Mouse (Mus musculus): Measurements from ENCODE around the gene Hexdc. TPM values are rescaled to one million over a fixed set of nuclear protein-coding genes. Genes with fewer than 3 reads are reported as not detected.

Gene Hexdc
- polyA plus RNA-seq, 1 experiment from 2014 or later = 11.7 TPM

DNA sequence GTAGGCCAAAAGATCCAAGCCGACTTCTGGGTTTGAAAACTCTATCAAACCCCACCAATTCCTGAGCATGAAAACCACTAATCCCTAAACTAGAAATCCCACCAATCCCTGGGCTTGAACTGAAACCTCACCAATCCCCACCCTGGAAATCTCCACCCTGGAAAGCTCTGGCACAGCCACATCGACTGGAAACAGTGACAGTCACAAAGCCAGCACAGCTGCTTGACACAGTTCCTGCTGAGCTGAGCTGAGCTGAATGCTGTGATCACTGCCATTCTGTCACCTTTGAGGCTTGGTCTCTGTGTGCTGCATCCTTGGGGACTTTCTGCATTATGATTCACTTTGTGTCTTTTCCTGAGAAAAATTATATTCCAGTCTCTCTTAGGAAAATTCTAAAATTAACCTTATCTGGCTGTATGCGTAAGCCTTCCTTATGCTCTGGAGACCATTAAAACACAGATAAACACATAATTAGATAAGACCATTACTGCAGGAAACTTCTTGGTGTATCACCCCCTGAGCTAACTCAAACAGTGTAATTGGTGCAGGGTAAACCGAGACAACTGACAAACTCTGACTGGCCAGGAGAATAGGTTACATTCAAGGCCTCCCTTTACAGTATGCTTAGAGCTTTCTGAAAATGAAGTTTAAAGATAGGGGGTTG is 27.5 kb downstream of the Hexdc start:
- no peak for ATAC-seq (ENCODE audit: low FRiP score)
- peaks cover 6% of the 10 kb centered on the region for H3K36me3 ChIP-seq
- no peak overlapping the region for H3K27ac ChIP-seq
- H3K4me3 ChIP-seq = no peak overlapping the region
- no peaks in the 10 kb centered on the region for H3K27me3 ChIP-seq
- H3K9me3 ChIP-seq (replicated peaks) = no peaks in the 10 kb centered on the region
- 60% methylated on average over 4 of the region's 4 CpGs for WGBS
- peaks cover 28% of the 10 kb centered on the region for H3K4me1 ChIP-seq
- no peak overlapping the region for H3K4me2 ChIP-seq (replicated peaks)
- no peak overlapping the region for H3K9ac ChIP-seq

DNA sequence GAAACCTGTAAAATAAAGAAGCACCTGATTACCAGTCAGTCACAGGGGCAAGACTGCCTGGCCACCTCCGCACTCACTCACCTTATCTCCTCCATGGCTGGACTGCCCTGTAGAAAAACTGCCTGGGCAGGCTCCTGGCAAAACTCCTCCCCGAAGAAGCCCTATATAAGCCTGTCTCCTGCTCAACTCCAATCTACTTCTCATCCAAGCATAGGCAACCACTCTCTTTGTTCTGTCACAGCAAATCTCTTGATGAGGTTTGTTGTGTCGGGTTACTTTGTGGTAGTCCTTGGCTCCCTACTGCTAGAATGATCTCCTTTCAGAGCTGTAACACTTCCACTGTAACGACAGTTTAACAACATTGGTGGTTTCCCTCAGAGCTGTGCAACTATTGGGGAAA is 28.5 kb downstream of the Hexdc start:
- no peaks in the 10 kb centered on the region for H3K27me3 ChIP-seq
- H3K4me3 ChIP-seq = no peak overlapping the region
- no peak overlapping the region for H3K27ac ChIP-seq
- H3K9ac ChIP-seq = no peak overlapping the region
- no peaks in the 10 kb centered on the region for H3K36me3 ChIP-seq
- ATAC-seq (ENCODE audit: low FRiP score) = no peak
- H3K9me3 ChIP-seq (replicated peaks) = no peaks in the 10 kb centered on the region
- 45% methylated on average over 4 of the region's 4 CpGs for WGBS
- no peak overlapping the region for H3K4me2 ChIP-seq (replicated peaks)
- peaks cover 22% of the 10 kb centered on the region for H3K4me1 ChIP-seq

DNA sequence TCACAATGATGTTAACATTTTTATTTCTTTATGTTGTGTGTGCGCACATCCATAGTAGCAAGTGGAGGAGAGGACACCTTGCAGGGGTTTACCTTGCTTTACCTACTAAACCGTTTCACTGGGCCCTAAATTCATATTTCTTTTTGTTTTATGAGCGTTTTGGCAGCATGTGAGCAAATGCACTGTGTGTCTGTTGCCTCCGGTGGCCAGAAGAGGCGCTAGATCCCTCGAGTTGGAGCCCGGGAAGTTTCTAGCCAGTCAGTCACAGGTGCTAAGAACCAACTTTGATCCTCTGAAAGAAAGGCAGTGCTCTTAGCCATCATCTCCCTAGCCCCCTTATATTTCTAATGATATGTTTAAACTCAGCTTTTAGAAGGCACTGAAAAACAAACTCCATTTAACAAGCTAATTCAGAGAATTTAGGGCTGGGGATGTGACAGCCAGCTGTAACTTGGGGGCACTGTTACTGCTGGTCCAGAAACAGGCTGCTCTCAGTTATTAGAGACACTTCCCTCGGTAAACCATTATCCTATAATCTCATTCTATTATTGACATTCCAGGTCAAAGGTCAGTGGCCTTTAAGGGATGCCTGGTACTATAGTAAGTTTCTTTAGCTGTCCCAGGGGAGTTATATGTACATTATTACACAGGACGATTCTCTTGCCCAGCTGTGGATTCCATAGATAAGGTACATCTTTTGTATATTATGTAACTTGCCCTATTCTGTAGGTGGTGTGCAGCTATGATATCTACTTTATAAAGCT is 31.4 kb downstream of the Hexdc start:
- H3K9me3 ChIP-seq (replicated peaks) = no peaks in the 10 kb centered on the region
- H3K36me3 ChIP-seq = peaks cover 7% of the 10 kb centered on the region
- peak overlapping the region; percentile 52 for H3K4me2 ChIP-seq (replicated peaks)
- peaks cover 25% of the 10 kb centered on the region for H3K4me1 ChIP-seq
- peak overlapping the region; percentile 99 for H3K27ac ChIP-seq
- ATAC-seq (ENCODE audit: low FRiP score) = no peak
- peak overlapping the region; percentile 68; the same call in 1 of the 2 replicates for H3K4me3 ChIP-seq
- no peak overlapping the region for H3K9ac ChIP-seq
- H3K27me3 ChIP-seq = no peaks in the 10 kb centered on the region
- 34% methylated on average over 9 of the region's 9 CpGs for WGBS

DNA sequence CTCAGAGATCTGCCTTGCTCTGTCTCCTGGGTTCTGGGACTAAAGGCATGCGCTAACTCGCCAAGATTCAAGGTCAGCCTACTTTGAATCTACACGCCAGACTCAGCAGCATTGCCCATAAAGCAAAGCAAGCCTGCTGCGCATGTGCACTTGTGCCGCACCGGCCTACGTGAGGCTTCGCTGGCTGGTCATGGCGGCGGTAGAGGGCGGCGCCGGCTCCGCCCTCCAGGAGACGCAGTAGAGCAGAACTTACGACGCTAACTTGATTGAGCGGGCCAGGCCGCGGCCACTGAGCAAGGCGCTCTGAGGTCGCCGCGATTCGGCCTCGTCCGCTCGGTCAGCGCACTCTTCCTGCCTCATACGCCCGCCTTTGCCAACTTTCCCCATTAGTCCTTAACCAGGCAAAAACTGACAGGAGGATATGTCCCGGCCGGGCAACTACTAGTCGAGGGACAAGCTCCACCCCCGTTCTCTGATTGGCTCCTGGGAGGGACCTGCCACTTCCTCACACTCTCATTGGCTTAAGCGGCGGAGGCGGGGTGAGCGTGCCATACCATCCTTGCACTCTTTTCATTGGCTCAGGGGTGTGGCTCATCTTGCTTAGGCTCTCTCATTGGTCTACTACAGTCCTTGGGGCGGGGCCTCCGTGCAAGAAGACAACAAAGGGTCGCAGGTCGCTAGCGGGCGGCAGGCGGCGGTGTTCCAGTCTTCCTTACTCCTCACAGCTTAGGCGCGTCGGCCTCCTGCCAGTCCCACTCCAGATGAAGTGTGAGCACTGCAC is 32.5 kb downstream of the Hexdc start, which contains the start of gene Narf:
Gene Narf (plus strand): TSS at position 690 of the 781 bp plus-strand sequence.
- H3K9me3 ChIP-seq (replicated peaks) = no peaks in the 10 kb centered on the region
- peaks cover 29% of the 10 kb centered on the region for H3K4me1 ChIP-seq
- peak; percentile 100 for ATAC-seq (ENCODE audit: low FRiP score)
- peaks cover 10% of the 10 kb centered on the region for H3K36me3 ChIP-seq
- peak within 1 kb of the TSS; percentile 68 for H3K4me3 ChIP-seq
- H3K9ac ChIP-seq = peak within 1 kb of the TSS; percentile 80
- peak within 1 kb of the TSS; percentile 52 for H3K4me2 ChIP-seq (replicated peaks)
- WGBS = under 1% methylated on average over 50 of the region's 50 CpGs
- no peaks in the 10 kb centered on the region for H3K27me3 ChIP-seq
- H3K27ac ChIP-seq = peak within 1 kb of the TSS; percentile 99

DNA sequence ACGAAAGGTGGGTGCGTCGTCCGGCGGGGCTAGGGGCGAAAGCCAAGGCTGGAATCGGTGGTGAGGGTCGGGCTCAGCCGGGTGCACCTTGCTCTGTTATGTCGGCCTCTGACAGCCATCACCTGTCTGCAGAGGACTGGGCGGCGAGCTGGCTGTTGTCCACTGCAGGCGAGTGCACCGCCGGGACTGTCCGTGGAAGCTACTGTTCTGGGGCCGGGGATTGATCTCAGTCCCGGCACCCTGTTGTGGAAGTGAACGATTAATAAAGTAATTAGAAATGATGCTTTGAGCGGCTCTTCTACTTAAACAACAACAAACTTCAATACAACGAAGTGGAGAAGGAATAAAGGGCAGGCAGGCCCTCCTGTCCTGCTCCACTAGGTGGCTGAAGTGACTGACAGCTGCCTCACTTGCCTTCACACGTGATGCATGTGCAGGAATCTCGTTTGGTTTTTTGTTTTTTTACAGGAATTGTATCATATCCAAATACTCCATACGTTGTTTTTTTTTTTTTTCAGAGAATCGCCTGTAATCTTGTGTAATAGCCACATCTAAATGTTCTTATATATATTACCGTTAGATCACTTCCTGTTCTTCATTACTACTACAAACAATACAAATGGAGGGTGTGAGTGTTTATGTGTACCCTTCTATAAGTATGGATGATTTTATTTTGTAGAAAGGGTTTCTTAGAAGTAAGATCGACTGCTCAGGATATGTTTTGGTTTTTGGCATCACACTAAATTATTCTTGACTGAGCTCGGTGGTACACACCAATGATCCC is 33.3 kb downstream of the Hexdc start:
- peak overlapping the region; percentile 52 for H3K4me2 ChIP-seq (replicated peaks)
- H3K9ac ChIP-seq = peak overlapping the region; percentile 80
- no peaks in the 10 kb centered on the region for H3K9me3 ChIP-seq (replicated peaks)
- ATAC-seq (ENCODE audit: low FRiP score) = peak; percentile 72
- WGBS = 6% methylated on average over 28 of the region's 28 CpGs
- no peaks in the 10 kb centered on the region for H3K27me3 ChIP-seq
- H3K4me1 ChIP-seq = peaks cover 30% of the 10 kb centered on the region
- peak overlapping the region; percentile 99 for H3K27ac ChIP-seq
- H3K36me3 ChIP-seq = peaks cover 18% of the 10 kb centered on the region
- H3K4me3 ChIP-seq = peak overlapping the region; percentile 68

DNA sequence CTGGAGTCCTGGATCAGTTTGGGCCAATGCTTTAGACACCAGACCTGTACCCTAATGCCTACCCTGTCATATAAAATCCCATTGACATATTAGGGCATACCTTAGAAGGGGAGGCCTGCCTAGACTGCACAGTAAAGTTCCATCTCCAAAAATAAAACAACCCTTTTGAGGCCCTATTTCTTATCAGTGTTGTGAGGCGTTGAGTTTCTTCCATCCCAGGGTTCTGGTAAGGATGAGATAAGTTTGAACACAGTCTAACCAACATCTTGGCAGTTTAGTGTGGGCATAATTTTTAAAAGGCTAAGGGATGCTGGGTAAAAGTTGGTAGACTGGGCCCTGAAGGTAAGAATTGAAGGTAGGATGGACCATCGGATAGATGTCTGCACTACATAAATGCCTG is 35.4 kb downstream of the Hexdc start:
- Histone ChIP-seq H3K4me2 (replicated peaks) (no peak overlapping the region), H3K4me3 (no peak overlapping the region), H3K4me1 (peaks cover 30% of the 10 kb centered on the region), H3K9ac (no peak overlapping the region), H3K36me3 (peaks cover 37% of the 10 kb centered on the region), H3K9me3 (replicated peaks) (no peaks in the 10 kb centered on the region), H3K27ac (no peak overlapping the region), H3K27me3 (no peaks in the 10 kb centered on the region)
- 96% methylated on average over 2 of the region's 2 CpGs for WGBS
- ATAC-seq (ENCODE audit: low FRiP score) = no peak

DNA sequence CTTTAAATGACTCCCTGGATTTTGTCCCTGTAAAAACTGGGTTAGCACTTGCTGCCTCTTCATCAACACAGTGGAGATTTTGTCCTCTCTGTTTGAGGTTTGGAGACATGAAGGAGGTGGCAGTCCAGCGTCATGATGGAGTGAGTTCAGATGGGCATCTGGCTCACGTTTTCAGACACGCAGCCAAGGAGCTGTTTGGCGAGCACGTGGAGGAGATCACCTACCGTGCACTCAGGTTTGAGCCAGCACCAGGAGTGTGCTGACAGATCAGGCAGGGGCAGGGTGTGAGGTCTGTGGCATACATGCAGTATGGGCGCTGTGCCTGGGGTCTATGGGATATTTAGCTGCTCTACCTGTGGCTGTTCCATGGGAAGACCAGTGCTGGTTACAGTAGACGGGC is 46.0 kb downstream of the Hexdc start:
- Histone ChIP-seq H3K4me3 (no peak overlapping the region), H3K9ac (no peak overlapping the region), H3K4me2 (replicated peaks) (no peak overlapping the region), H3K9me3 (replicated peaks) (no peaks in the 10 kb centered on the region), H3K36me3 (peaks cover 98% of the 10 kb centered on the region), H3K27ac (no peak overlapping the region), H3K27me3 (no peaks in the 10 kb centered on the region), H3K4me1 (no peaks in the 10 kb centered on the region)
- WGBS = 94% methylated on average over 8 of the region's 8 CpGs
- ATAC-seq (ENCODE audit: low FRiP score) = no peak

DNA sequence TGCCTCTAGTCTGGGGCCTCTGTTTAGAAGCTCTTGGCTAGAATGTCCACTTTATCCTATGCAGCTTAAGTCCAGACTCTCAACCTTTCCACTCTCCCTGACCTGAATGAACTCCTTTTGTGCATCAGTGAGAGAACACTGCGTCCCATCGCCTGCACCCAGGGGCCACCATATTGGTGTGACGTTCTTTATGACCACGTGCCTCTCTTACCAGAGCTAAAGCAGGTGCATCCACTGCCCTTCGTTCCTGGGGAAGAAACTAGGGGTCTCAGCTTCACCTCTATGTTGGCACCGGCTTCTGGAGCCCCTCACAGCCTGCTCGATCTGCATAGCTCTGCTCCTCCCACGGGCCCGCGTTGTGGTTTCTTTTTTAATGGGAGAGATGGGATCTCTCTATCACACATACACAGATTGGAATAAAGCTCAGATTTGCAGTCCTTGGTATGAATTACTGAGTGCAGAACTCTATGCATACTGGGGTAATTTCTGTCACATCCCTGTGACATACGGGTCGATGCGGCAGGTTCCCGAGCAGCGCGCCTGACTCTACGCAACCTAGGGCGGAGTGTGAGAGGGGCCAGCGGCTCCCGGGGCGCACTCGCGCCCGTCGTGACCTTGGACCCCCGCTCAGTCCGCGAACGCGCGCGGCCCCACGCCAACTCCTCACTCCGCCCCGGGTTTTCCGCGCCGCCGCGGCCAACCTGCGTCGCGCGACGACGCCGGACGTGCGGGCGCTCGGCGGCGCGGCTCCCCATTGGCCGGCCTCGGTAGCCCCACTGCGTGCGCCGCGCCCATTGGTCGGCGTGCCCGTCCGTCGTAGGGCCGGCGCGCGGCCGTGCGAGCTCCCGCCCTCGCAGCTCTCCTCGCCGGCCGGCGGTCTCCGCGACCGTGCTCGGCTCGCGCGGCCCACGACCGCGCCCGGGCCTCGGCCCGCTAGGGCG is 55.2 kb downstream of the Hexdc start, which contains the start of gene Foxk2:
Gene Foxk2 (plus strand): TSS at position 831 of the 941 bp plus-strand sequence.
- peak; percentile 98 for ATAC-seq (ENCODE audit: low FRiP score)
- peak within 1 kb of the TSS; percentile 92 for H3K27ac ChIP-seq
- H3K27me3 ChIP-seq = no peaks in the 10 kb centered on the region
- H3K9me3 ChIP-seq (replicated peaks) = no peaks in the 10 kb centered on the region
- peaks cover 49% of the 10 kb centered on the region for H3K36me3 ChIP-seq
- peaks cover 27% of the 10 kb centered on the region for H3K4me1 ChIP-seq
- H3K4me3 ChIP-seq = peak within 1 kb of the TSS; percentile 98
- peak within 1 kb of the TSS; percentile 99 for H3K9ac ChIP-seq
- under 1% methylated on average over 68 of the region's 91 CpGs for WGBS
- H3K4me2 ChIP-seq (replicated peaks) = peak within 1 kb of the TSS; percentile 96

DNA sequence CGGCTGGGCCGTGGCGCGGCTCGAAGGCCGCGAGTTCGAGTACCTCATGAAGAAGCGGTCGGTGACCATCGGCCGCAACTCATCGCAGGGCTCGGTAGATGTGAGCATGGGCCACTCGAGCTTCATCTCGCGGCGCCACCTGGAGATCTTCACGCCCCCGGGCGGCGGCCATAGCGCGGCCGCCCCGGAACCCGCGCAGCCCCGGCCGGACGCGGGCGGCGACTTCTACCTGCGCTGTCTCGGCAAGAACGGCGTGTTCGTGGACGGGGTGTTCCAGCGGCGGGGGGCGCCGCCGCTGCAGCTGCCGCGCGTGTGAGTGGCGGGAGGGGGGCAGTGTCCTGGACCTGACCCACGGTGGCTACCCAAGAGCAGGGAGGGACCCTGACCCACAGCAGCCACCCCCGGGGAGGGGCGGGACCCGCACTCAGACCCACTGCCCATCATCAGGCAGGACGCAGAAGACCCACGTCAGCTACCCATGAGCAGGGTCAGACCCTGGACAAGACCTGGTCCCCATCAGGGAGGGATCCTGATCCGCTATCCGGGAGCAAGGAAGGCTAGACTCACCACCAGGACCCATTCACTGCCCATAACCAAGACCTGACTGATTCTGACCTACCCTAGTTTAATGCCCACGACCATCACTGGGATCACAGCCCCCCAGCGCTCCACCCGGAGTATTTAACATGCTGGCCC is 56.1 kb downstream of the Hexdc start:
- WGBS = under 1% methylated on average over 51 of the region's 60 CpGs
- Histone ChIP-seq H3K4me1 (peaks cover 27% of the 10 kb centered on the region), H3K9me3 (replicated peaks) (no peaks in the 10 kb centered on the region), H3K9ac (peak overlapping the region; percentile 99), H3K27ac (peak overlapping the region; percentile 77), H3K4me3 (peak overlapping the region; percentile 98), H3K4me2 (replicated peaks) (peak overlapping the region; percentile 96), H3K36me3 (peaks cover 49% of the 10 kb centered on the region), H3K27me3 (no peaks in the 10 kb centered on the region)
- ATAC-seq (ENCODE audit: low FRiP score) = peak; percentile 27

DNA sequence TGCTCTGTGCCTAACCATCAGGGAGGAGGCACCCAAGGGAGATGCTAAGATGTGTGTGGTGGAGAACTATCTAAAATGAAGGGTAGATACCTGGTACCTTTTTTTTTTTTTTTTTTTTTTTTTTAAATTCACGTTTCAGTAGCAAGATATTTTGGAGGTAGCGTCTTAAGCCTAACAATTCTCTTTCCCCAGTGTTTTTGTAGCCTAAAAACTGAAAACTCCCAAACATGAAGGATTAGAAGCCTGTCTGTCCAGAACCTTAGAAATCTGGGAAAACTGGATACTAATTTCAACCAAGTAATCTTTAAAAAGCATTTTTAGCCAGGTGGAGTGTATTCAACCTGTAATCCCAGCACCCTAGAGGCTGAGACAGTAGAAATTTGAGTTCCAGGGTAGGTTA is 56.8 kb downstream of the Hexdc start:
- Histone ChIP-seq H3K4me1 (peaks cover 27% of the 10 kb centered on the region), H3K4me3 (peak overlapping the region; percentile 98), H3K27ac (no peak overlapping the region), H3K9ac (peak overlapping the region; percentile 99), H3K36me3 (peaks cover 46% of the 10 kb centered on the region), H3K4me2 (replicated peaks) (peak overlapping the region; percentile 96), H3K27me3 (no peaks in the 10 kb centered on the region), H3K9me3 (replicated peaks) (no peaks in the 10 kb centered on the region)
- WGBS = 67% methylated on average over 2 of the region's 2 CpGs
- ATAC-seq (ENCODE audit: low FRiP score) = no peak
